Mouse (Mus musculus): ENCODE data around the gene Foxo6. TPM values are rescaled to one million over a fixed set of nuclear protein-coding genes. Genes with fewer than 3 reads are reported as not detected.

Foxo6 gene
- polyA plus RNA-seq, 1 experiment from 2014 or later, result 0.17 TPM

DNA sequence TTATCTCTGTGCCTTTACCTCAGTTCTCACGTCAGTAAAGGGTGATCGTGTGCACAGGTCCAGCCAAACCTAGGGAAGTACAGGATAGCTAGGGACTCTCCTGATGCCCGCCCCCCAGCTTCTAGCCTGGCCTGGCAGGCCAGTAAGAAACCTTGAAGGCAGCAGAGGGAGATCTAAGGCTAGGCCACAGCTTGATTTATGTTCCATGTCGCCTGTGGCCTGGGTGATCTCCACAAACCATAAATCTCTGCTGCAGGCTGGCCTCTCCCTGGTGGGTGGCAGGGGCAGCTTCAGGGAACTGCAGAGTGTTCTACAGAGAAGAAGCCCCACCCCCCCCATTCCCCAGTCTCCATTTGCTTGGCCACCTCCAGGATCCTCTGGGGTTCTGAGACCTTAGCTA, 55.2 kb downstream of the Foxo6 start:
- Histone ChIP-seq H3K4me3 (ENCODE audit: low read depth, low read length) (no peak overlapping the region), H3K27ac (ENCODE audit: low read depth, low read length) (no peak overlapping the region), H3K27me3 (replicated peaks; ENCODE audit: control insufficient read depth, insufficient read depth, low read length) (no peaks in the 10 kb centered on the region), H3K36me3 (ENCODE audit: control insufficient read depth, insufficient read depth) (no peaks in the 10 kb centered on the region), H3K9me3 (ENCODE audit: control insufficient read depth) (no peaks in the 10 kb centered on the region), H3K9ac (ENCODE audit: low read depth, low read length) (no peak overlapping the region), H3K4me2 (replicated peaks; ENCODE audit: low read depth) (no peak overlapping the region), H3K4me1 (replicated peaks; ENCODE audit: control insufficient read depth, insufficient read depth, low read length) (no peaks in the 10 kb centered on the region)
- no peak for TF ChIP-seq CTCF (IDR thresholded peaks at IDR 0.05; ENCODE audit: low read depth)
- 51% methylated on average over 4 of the region's 4 CpGs for WGBS
- ATAC-seq, result no peak

DNA sequence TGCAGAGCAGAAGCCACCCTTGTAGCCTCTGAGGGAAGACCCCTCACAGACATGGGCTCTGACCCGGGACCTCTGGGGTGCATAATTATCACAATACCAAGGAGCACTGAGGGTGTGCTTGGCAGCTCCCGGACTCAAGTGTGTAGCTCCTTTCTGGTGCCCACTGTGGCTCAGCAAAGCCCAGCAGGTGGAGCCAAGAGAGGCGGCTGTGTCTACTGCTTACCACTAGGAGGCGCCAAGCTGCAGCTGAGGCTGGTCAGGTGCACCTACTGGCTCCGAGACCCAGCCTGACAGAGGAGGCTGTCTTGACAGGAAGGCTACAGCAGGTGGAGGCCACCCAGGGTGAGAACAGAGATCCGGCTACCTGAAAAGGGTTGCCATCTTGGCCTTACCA, 56.9 kb downstream of the Foxo6 start:
- no peaks in the 10 kb centered on the region for H3K9me3 ChIP-seq (ENCODE audit: control insufficient read depth)
- 20% methylated on average over 6 of the region's 6 CpGs for WGBS
- H3K4me3 ChIP-seq (ENCODE audit: low read depth, low read length), result no peak overlapping the region
- TF ChIP-seq CTCF (IDR thresholded peaks at IDR 0.05; ENCODE audit: low read depth), result peak; percentile 100
- H3K27ac ChIP-seq (ENCODE audit: low read depth, low read length), result no peak overlapping the region
- no peaks in the 10 kb centered on the region for H3K4me1 ChIP-seq (replicated peaks; ENCODE audit: control insufficient read depth, insufficient read depth, low read length)
- H3K4me2 ChIP-seq (replicated peaks; ENCODE audit: low read depth), result no peak overlapping the region
- H3K36me3 ChIP-seq (ENCODE audit: control insufficient read depth, insufficient read depth), result no peaks in the 10 kb centered on the region
- ATAC-seq, result peak; percentile 61; the same call in 1 of the 2 replicates
- no peak overlapping the region for H3K9ac ChIP-seq (ENCODE audit: low read depth, low read length)
- no peaks in the 10 kb centered on the region for H3K27me3 ChIP-seq (replicated peaks; ENCODE audit: control insufficient read depth, insufficient read depth, low read length)

DNA sequence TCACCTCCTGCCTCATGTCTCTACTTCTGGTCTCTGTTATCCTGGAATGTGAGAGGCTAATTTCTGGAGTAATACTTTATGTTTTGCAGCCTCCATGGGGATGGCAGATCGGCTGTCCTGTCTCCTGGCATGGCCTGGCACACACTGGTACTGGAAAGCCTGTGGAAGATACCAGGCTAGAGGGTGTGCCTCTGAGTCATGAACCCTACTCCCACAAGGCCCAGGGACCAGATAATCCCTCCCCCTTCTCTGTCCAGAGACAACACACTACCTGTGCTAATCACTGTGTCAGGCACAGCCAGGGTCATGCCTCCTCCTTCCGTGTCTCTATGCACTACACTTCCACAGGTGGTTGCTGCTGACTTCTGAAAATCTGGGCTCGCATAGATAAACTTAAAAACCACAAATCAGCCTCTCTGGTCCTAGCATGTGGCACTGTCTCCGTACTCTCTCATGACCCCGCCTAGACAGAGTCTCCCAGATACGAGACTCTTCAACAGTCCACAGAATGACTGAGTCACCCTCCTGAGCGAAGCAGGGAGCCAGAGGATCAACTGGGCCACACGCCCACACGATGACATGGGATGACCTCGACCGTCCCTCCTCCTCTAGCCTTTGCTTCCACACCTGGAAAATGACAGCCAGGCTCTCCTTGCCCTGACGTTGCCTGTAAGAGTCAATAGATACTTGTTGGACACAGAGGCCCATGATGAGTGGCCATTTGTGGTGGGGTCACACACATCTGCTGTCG, 57.5 kb downstream of the Foxo6 start:
- Histone ChIP-seq H3K27me3 (replicated peaks; ENCODE audit: control insufficient read depth, insufficient read depth, low read length) (no peaks in the 10 kb centered on the region), H3K27ac (ENCODE audit: low read depth, low read length) (no peak overlapping the region), H3K9ac (ENCODE audit: low read depth, low read length) (no peak overlapping the region), H3K4me2 (replicated peaks; ENCODE audit: low read depth) (no peak overlapping the region), H3K4me3 (ENCODE audit: low read depth, low read length) (no peak overlapping the region), H3K9me3 (ENCODE audit: control insufficient read depth) (no peaks in the 10 kb centered on the region), H3K36me3 (ENCODE audit: control insufficient read depth, insufficient read depth) (no peaks in the 10 kb centered on the region), H3K4me1 (replicated peaks; ENCODE audit: control insufficient read depth, insufficient read depth, low read length) (no peaks in the 10 kb centered on the region)
- WGBS, result 70% methylated on average over 13 of the region's 13 CpGs
- TF ChIP-seq CTCF (IDR thresholded peaks at IDR 0.05; ENCODE audit: low read depth), result no peak
- peak; percentile 11; the same call in 1 of the 2 replicates for ATAC-seq

DNA sequence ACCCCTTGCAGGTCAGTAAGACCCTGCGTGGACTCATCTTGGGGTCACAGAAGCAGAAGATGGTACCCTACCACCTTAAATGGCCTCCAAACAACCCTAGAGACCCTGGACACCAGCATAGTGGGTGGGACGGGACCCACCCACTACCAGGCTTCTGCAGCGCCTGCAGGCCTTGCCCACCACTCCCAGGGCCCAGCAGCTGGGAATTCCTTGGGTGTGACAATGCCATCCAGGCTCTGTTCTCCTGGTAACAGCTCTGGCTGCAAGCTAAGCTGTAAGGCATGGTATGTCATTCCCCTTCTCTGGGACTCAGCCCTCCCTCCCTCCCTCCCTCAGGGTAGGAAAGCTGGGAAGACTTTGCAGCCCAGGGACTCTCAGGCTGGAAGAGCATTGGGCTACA, 58.5 kb downstream of the Foxo6 start:
- H3K36me3 ChIP-seq (ENCODE audit: control insufficient read depth, insufficient read depth), result no peaks in the 10 kb centered on the region
- no peak for TF ChIP-seq CTCF (IDR thresholded peaks at IDR 0.05; ENCODE audit: low read depth)
- no peaks in the 10 kb centered on the region for H3K4me1 ChIP-seq (replicated peaks; ENCODE audit: control insufficient read depth, insufficient read depth, low read length)
- no peak overlapping the region for H3K9ac ChIP-seq (ENCODE audit: low read depth, low read length)
- H3K4me3 ChIP-seq (ENCODE audit: low read depth, low read length), result no peak overlapping the region
- no peaks in the 10 kb centered on the region for H3K9me3 ChIP-seq (ENCODE audit: control insufficient read depth)
- no peak overlapping the region for H3K27ac ChIP-seq (ENCODE audit: low read depth, low read length)
- WGBS, result 90% methylated on average over 3 of the region's 3 CpGs
- no peak for ATAC-seq
- no peaks in the 10 kb centered on the region for H3K27me3 ChIP-seq (replicated peaks; ENCODE audit: control insufficient read depth, insufficient read depth, low read length)
- no peak overlapping the region for H3K4me2 ChIP-seq (replicated peaks; ENCODE audit: low read depth)

DNA sequence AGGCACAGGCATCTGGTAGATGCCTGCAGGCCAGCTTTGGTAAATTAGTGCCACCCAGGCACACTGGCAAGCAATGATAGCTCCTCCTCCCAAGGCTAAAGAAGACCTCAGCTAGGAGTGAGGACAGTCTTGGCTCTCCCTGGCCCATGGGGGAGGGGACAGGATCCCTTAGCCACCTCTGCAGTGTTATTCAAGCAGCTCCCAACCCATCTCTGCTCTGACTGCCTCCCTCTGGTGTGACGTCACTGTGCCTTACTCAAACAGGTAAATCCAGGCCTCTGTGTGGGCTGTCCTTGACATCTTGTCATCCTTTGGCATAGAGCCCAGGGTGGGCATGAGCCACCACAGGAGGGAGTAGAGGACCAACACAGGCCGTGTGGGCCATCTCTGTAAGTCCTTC, 59.9 kb downstream of the Foxo6 start:
- no peak for ATAC-seq
- no peak overlapping the region for H3K9ac ChIP-seq (ENCODE audit: low read depth, low read length)
- no peaks in the 10 kb centered on the region for H3K9me3 ChIP-seq (ENCODE audit: control insufficient read depth)
- no peaks in the 10 kb centered on the region for H3K27me3 ChIP-seq (replicated peaks; ENCODE audit: control insufficient read depth, insufficient read depth, low read length)
- no peak overlapping the region for H3K27ac ChIP-seq (ENCODE audit: low read depth, low read length)
- no peaks in the 10 kb centered on the region for H3K4me1 ChIP-seq (replicated peaks; ENCODE audit: control insufficient read depth, insufficient read depth, low read length)
- TF ChIP-seq CTCF (IDR thresholded peaks at IDR 0.05; ENCODE audit: low read depth), result peak; percentile 13; the same call in 1 of the 2 replicates
- H3K4me3 ChIP-seq (ENCODE audit: low read depth, low read length), result no peak overlapping the region
- no peaks in the 10 kb centered on the region for H3K36me3 ChIP-seq (ENCODE audit: control insufficient read depth, insufficient read depth)
- WGBS, result 65% methylated on average over 2 of the region's 2 CpGs
- no peak overlapping the region for H3K4me2 ChIP-seq (replicated peaks; ENCODE audit: low read depth)

DNA sequence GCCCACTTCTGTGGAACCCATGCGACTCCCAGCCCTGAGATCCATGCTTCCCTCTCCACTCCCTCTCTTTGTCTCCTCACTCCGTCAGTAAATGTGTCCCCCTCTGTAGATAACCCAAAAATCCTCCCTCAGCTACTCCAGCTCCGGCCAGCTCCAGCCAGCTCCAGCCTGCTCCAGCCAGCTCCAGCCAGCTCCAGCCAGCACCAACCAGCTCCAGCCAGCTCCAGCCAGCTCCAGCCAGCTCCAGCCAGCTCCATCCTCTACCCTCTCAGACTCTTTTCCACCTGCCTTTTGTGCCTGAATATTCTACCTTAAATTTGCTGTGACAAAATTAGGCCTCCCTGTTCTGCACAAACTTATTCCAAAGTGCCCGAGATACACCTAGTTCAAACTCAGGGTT, 60.5 kb downstream of the Foxo6 start:
- 69% methylated on average over 4 of the region's 4 CpGs for WGBS
- TF ChIP-seq CTCF (IDR thresholded peaks at IDR 0.05; ENCODE audit: low read depth), result no peak
- ATAC-seq, result no peak

More for the DNA sequence above, 60.5 kb downstream of the Foxo6 start:
- Histone ChIP-seq H3K9me3 (ENCODE audit: control insufficient read depth) (no peaks in the 10 kb centered on the region), H3K36me3 (ENCODE audit: control insufficient read depth, insufficient read depth) (no peaks in the 10 kb centered on the region), H3K9ac (ENCODE audit: low read depth, low read length) (no peak overlapping the region), H3K4me2 (replicated peaks; ENCODE audit: low read depth) (no peak overlapping the region), H3K4me1 (replicated peaks; ENCODE audit: control insufficient read depth, insufficient read depth, low read length) (no peaks in the 10 kb centered on the region), H3K4me3 (ENCODE audit: low read depth, low read length) (no peak overlapping the region), H3K27ac (ENCODE audit: low read depth, low read length) (no peak overlapping the region), H3K27me3 (replicated peaks; ENCODE audit: control insufficient read depth, insufficient read depth, low read length) (no peaks in the 10 kb centered on the region)
